Mouse (Mus musculus): Measurements from ENCODE around the gene Lrrc4. TPM values are rescaled to one million over a fixed set of nuclear protein-coding genes. Genes with fewer than 3 reads are reported as not detected.

Gene Lrrc4
- total and polyA plus RNA-seq, 3 experiments: 0.11 TPM; not detected in 2

GRCm38 (mm10) chr6:28753681-28754080, 77.9 kb downstream of the Lrrc4 start:
- TF ChIP-seq CTCF (IDR thresholded peaks at IDR 0.05; ENCODE audit: low read depth, low read length) (no peak), TAL1 (conservative IDR thresholded peaks at IDR 0.05; ENCODE audit: low read depth, low read length) (no peak)
- H3K36me3 ChIP-seq (replicated peaks): peaks cover 86% of the 10 kb centered on the region
- no peaks in the 10 kb centered on the region for H3K27me3 ChIP-seq (ENCODE audit: insufficient read depth, low read length)
- no peaks in the 10 kb centered on the region for H3K9me3 ChIP-seq (replicated peaks)
- no peak overlapping the region for H3K4me3 ChIP-seq (ENCODE audit: low read depth, low read length)
- peaks cover 18% of the 10 kb centered on the region for H3K4me1 ChIP-seq (ENCODE audit: insufficient read depth, low read depth, low read length)
- DNase-seq (ENCODE audit: low spot score) (no peak), ATAC-seq (ENCODE audit: extremely low read depth, insufficient number of reproducible peaks, low FRiP score, poor library complexity, severe bottlenecking) (no peak)

GRCm38 (mm10) chr6:28753217-28753616, 78.3 kb downstream of the Lrrc4 start:
- no peaks in the 10 kb centered on the region for H3K27me3 ChIP-seq (ENCODE audit: insufficient read depth, low read length)
- H3K4me3 ChIP-seq (ENCODE audit: low read depth, low read length): no peak overlapping the region
- H3K4me1 ChIP-seq (ENCODE audit: insufficient read depth, low read depth, low read length): peaks cover 18% of the 10 kb centered on the region
- ATAC-seq (ENCODE audit: extremely low read depth, insufficient number of reproducible peaks, low FRiP score, poor library complexity, severe bottlenecking) (no peak), DNase-seq (ENCODE audit: low spot score) (no peak)
- H3K9me3 ChIP-seq (replicated peaks): no peaks in the 10 kb centered on the region
- TF ChIP-seq TAL1 (conservative IDR thresholded peaks at IDR 0.05; ENCODE audit: low read depth, low read length) (no peak), CTCF (IDR thresholded peaks at IDR 0.05; ENCODE audit: low read depth, low read length) (no peak), GATA2 (IDR thresholded peaks at IDR 0.05; ENCODE audit: borderline replicate concordance, low read depth, low read length) (no peak), GATA1 (IDR thresholded peaks at IDR 0.05; ENCODE audit: borderline replicate concordance, low read length) (no peak), POLR2AphosphoS5 (IDR thresholded peaks at IDR 0.05; ENCODE audit: insufficient replicate concordance, low read depth, low read length) (no peak)
- peaks cover 88% of the 10 kb centered on the region for H3K36me3 ChIP-seq (replicated peaks)

GRCm38 (mm10) chr6:28751186-28751585, 80.4 kb downstream of the Lrrc4 start:
- DNase-seq (ENCODE audit: low spot score) (no peak), ATAC-seq (ENCODE audit: extremely low read depth, insufficient number of reproducible peaks, low FRiP score, poor library complexity, severe bottlenecking) (no peak)
- Histone ChIP-seq H3K27me3 (ENCODE audit: insufficient read depth, low read length) (no peaks in the 10 kb centered on the region), H3K9me3 (replicated peaks) (no peaks in the 10 kb centered on the region), H3K4me1 (ENCODE audit: insufficient read depth, low read depth, low read length) (peaks cover 18% of the 10 kb centered on the region), H3K4me3 (ENCODE audit: low read depth, low read length) (no peak overlapping the region), H3K36me3 (replicated peaks) (peaks cover 92% of the 10 kb centered on the region)
- TF ChIP-seq TAL1 (conservative IDR thresholded peaks at IDR 0.05; ENCODE audit: low read depth, low read length) (no peak), POLR2AphosphoS5 (IDR thresholded peaks at IDR 0.05; ENCODE audit: insufficient replicate concordance, low read depth, low read length) (no peak), GATA1 (IDR thresholded peaks at IDR 0.05; ENCODE audit: borderline replicate concordance, low read length) (no peak), GATA2 (IDR thresholded peaks at IDR 0.05; ENCODE audit: borderline replicate concordance, low read depth, low read length) (no peak), CTCF (IDR thresholded peaks at IDR 0.05; ENCODE audit: low read depth, low read length) (no peak)

GRCm38 (mm10) chr6:28749224-28749623, 82.3 kb downstream of the Lrrc4 start:
- no peaks in the 10 kb centered on the region for H3K9me3 ChIP-seq (replicated peaks)
- peaks cover 94% of the 10 kb centered on the region for H3K36me3 ChIP-seq (replicated peaks)
- H3K4me3 ChIP-seq (ENCODE audit: low read depth, low read length): no peak overlapping the region
- TF ChIP-seq GATA2 (IDR thresholded peaks at IDR 0.05; ENCODE audit: borderline replicate concordance, low read depth, low read length) (no peak), CTCF (IDR thresholded peaks at IDR 0.05; ENCODE audit: low read depth, low read length) (no peak)
- no peaks in the 10 kb centered on the region for H3K27me3 ChIP-seq (ENCODE audit: insufficient read depth, low read length)
- ATAC-seq (ENCODE audit: extremely low read depth, insufficient number of reproducible peaks, low FRiP score, poor library complexity, severe bottlenecking) (no peak), DNase-seq (ENCODE audit: low spot score) (no peak)
- peaks cover 17% of the 10 kb centered on the region for H3K4me1 ChIP-seq (ENCODE audit: insufficient read depth, low read depth, low read length)

GRCm38 (mm10) chr6:28747931-28748670, 83.4 kb downstream of the Lrrc4 start:
- DNase-seq (ENCODE audit: low spot score): no peak
- TF ChIP-seq GATA2 (IDR thresholded peaks at IDR 0.05; ENCODE audit: borderline replicate concordance, low read depth, low read length): no peak
- TF ChIP-seq TAL1 (conservative IDR thresholded peaks at IDR 0.05; ENCODE audit: low read depth, low read length): no peak
- no peak for TF ChIP-seq POLR2AphosphoS5 (IDR thresholded peaks at IDR 0.05; ENCODE audit: insufficient replicate concordance, low read depth, low read length)
- no peak for TF ChIP-seq CTCF (IDR thresholded peaks at IDR 0.05; ENCODE audit: low read depth, low read length)
- no peak for TF ChIP-seq GATA1 (IDR thresholded peaks at IDR 0.05; ENCODE audit: borderline replicate concordance, low read length)
- Histone ChIP-seq H3K27me3 (ENCODE audit: insufficient read depth, low read length) (no peaks in the 10 kb centered on the region), H3K9me3 (replicated peaks) (no peaks in the 10 kb centered on the region), H3K4me3 (ENCODE audit: low read depth, low read length) (no peak overlapping the region), H3K36me3 (replicated peaks) (peaks cover 93% of the 10 kb centered on the region), H3K4me1 (ENCODE audit: insufficient read depth, low read depth, low read length) (peaks cover 8% of the 10 kb centered on the region; the same call in 1 of the 2 replicates)
- ATAC-seq (ENCODE audit: extremely low read depth, insufficient number of reproducible peaks, low FRiP score, poor library complexity, severe bottlenecking): no peak

- Histone ChIP-seq H3K36me3 (replicated peaks) (peaks cover 93% of the 10 kb centered on the region), H3K27me3 (ENCODE audit: insufficient read depth, low read length) (no peaks in the 10 kb centered on the region), H3K9me3 (replicated peaks) (no peaks in the 10 kb centered on the region), H3K4me3 (ENCODE audit: low read depth, low read length) (no peak overlapping the region), H3K4me1 (ENCODE audit: insufficient read depth, low read depth, low read length) (peaks cover 4% of the 10 kb centered on the region; the same call in 1 of the 2 replicates)
- no peak for DNase-seq (ENCODE audit: low spot score)
- no peak for ATAC-seq (ENCODE audit: extremely low read depth, insufficient number of reproducible peaks, low FRiP score, poor library complexity, severe bottlenecking)
- no peak for TF ChIP-seq GATA1 (IDR thresholded peaks at IDR 0.05; ENCODE audit: borderline replicate concordance, low read length)
- TF ChIP-seq GATA2 (IDR thresholded peaks at IDR 0.05; ENCODE audit: borderline replicate concordance, low read depth, low read length): no peak
- no peak for TF ChIP-seq TAL1 (conservative IDR thresholded peaks at IDR 0.05; ENCODE audit: low read depth, low read length)
- TF ChIP-seq CTCF (IDR thresholded peaks at IDR 0.05; ENCODE audit: low read depth, low read length): no peak
- no peak for TF ChIP-seq POLR2AphosphoS5 (IDR thresholded peaks at IDR 0.05; ENCODE audit: insufficient replicate concordance, low read depth, low read length)
Measured at GRCm38 (mm10) chr6:28747025-28747424, 84.5 kb downstream of the Lrrc4 start.
